Mouse (Mus musculus) central nervous system, embryonic 14 days (tissue): ENCODE data around the gene H2al3. TPM values are rescaled to one million over a fixed set of nuclear protein-coding genes. Genes with fewer than 3 reads are reported as not detected.

Source experiments
- polyA plus RNA-seq: library from polyadenylated mRNA; depleted of rRNA; stranded (reverse); fragments of >200 nt; gene quantifications from 2 replicates; pipeline ENCODE4 v1.2.3, GENCODE M21; 2012; rRNA removed

Gene H2al3
- not detected in 2 replicates for polyA plus RNA-seq

GRCm38 (mm10) chrX:9849403-9849802, at the start of gene H2al3:
H2al3 (plus strand) TSS chrX:9849703.

GRCm38 (mm10) chrX:9846628-9847027, 2.9 kb upstream of the H2al3 start, which contains the start of gene Hypm:
Hypm (plus strand) TSS chrX:9846928.

GRCm38 (mm10) chrX:9885322-9885721, 35.8 kb downstream of the H2al3 start, which contains the start of gene Sytl5:
Sytl5 (plus strand) TSS chrX:9885622.

Other genes starting within 250 kb of the H2al3 start
- 30.9 and 31.6 TPM in 2 replicates for gene Dynlt3, start 186.7 kb upstream of the H2al3 start, polyA plus RNA-seq
- not detected in 2 replicates for gene Hypm, start 2.8 kb upstream of the H2al3 start, polyA plus RNA-seq
- gene Sytl5, start 35.9 kb downstream of the H2al3 start, polyA plus RNA-seq = 0.30 and 0.49 TPM in 2 replicates